Comparison of ENCODE assay signal across 19 mouse cellular contexts in genomic region chr2:169833638-169834037, GRCm38 (mm10).
A peak's percentile ranks its signal among the peaks of the same experiment; 100 is the strongest.
DNase-seq lines count a peak whose midpoint lies in the region; ATAC-seq lines count a peak whose summit lies in the region.
"Had no signal": no experiment of that assay in that cellular context is flagged by ENCODE, and none has a peak within 500 bp of the region (broad histone marks: within the 10 kb centered on the region; RNA-seq: fewer than 3 reads in every experiment).

No protein-coding gene starts in this region.

- no peak overlapping the region for H3K4me3 ChIP-seq in hindbrain, embryonic 11.5 days (ENCODE audit: low read depth, low read length)
- H3K4me3 ChIP-seq in hindbrain, embryonic 14.5 days (replicated peaks; ENCODE audit: low read length) = no peak overlapping the region
- no peak overlapping the region for H3K4me3 ChIP-seq in neural tube, embryonic 13.5 days
- H3K4me3 ChIP-seq in hindbrain, embryonic 13.5 days = no peak overlapping the region
- H3K4me3 ChIP-seq in stomach, embryonic 16.5 days (replicated peaks; ENCODE audit: low read length) = no peak overlapping the region
- H3K4me3 ChIP-seq in heart, embryonic 12.5 days = no peak overlapping the region
- H3K4me3 ChIP-seq: embryonic facial prominence, embryonic 13.5 days; myocyte had no signal

- 0 out of 2 replicates have a peak, but pooled peaks cover 5% of the 10 kb centered on the region for H3K4me1 ChIP-seq in hindbrain, embryonic 11.5 days (replicated peaks; ENCODE audit: control insufficient read depth, insufficient read depth, low read length)
- no peaks in the 10 kb centered on the region; the same call in 1 of the 2 replicates for H3K4me1 ChIP-seq in hindbrain, embryonic 14.5 days (replicated peaks; ENCODE audit: control insufficient read depth, insufficient read depth, low read length)
- peaks cover 46% of the 10 kb centered on the region for H3K4me1 ChIP-seq in neural tube, embryonic 13.5 days (replicated peaks)
- H3K4me1 ChIP-seq in hindbrain, embryonic 13.5 days (replicated peaks) = peaks cover 43% of the 10 kb centered on the region
- peaks cover 5% of the 10 kb centered on the region; the same call in 1 of the 2 replicates for H3K4me1 ChIP-seq in stomach, embryonic 16.5 days (ENCODE audit: control insufficient read depth, insufficient read depth, low read length)
- no peaks in the 10 kb centered on the region; the same call in 1 of the 2 replicates for H3K4me1 ChIP-seq in heart, embryonic 12.5 days (replicated peaks)

- no peak overlapping the region for H3K4me2 ChIP-seq in hindbrain, embryonic 11.5 days (replicated peaks; ENCODE audit: low read depth, low read length)
- H3K4me2 ChIP-seq in hindbrain, embryonic 14.5 days (replicated peaks) = no peak overlapping the region
- no peak overlapping the region for H3K4me2 ChIP-seq in neural tube, embryonic 13.5 days
- no peak overlapping the region for H3K4me2 ChIP-seq in hindbrain, embryonic 13.5 days
- H3K4me2 ChIP-seq in stomach, embryonic 16.5 days (ENCODE audit: low read depth, low read length) = 0 out of 2 replicates have a peak overlapping the region, but pooled peaks have one; percentile 10
- H3K4me2 ChIP-seq in heart, embryonic 12.5 days = no peak overlapping the region
- H3K4me2 ChIP-seq: embryonic facial prominence, embryonic 13.5 days had no signal

- H3K27me3 ChIP-seq in hindbrain, embryonic 11.5 days (ENCODE audit: control insufficient read depth, insufficient read depth, low read length) = no peaks in the 10 kb centered on the region
- no peaks in the 10 kb centered on the region for H3K27me3 ChIP-seq in hindbrain, embryonic 14.5 days (ENCODE audit: control insufficient read depth, insufficient read depth, low read length)
- no peaks in the 10 kb centered on the region for H3K27me3 ChIP-seq in neural tube, embryonic 13.5 days
- H3K27me3 ChIP-seq in hindbrain, embryonic 13.5 days = no peaks in the 10 kb centered on the region
- H3K27me3 ChIP-seq in stomach, embryonic 16.5 days (ENCODE audit: control insufficient read depth, insufficient read depth, low read length) = no peaks in the 10 kb centered on the region
- no peaks in the 10 kb centered on the region for H3K27me3 ChIP-seq in heart, embryonic 12.5 days (replicated peaks)
- H3K27me3 ChIP-seq: embryonic facial prominence, embryonic 13.5 days had no signal

- DNase-seq in hindbrain, embryonic 11.5 days (ENCODE audit: low spot score) = peak; percentile 11
- DNase-seq in hindbrain, embryonic 14.5 days (ENCODE audit: low spot score) = no peak
- DNase-seq in neural tube, embryonic 10.5 days (ENCODE audit: extremely low spot score, low spot score) = no peak
- DNase-seq: cerebellum, adult 8-10 months; gastrocnemius, postnatal 36 days; kidney, postnatal 36 days; liver; lung, postnatal 10 days; midbrain, embryonic 14.5 days; retina, postnatal 1 day; thymus, postnatal 25 days had no signal

- ATAC-seq in hindbrain, embryonic 11.5 days (ENCODE audit: low FRiP score) = no peak
- no peak for ATAC-seq in hindbrain, embryonic 14.5 days (ENCODE audit: low FRiP score)
- ATAC-seq in neural tube, embryonic 13.5 days (ENCODE audit: low read depth) = 0 out of 2 replicates have a peak, but pooled peaks have one; percentile 26
- ATAC-seq in hindbrain, embryonic 13.5 days (ENCODE audit: low FRiP score) = no peak
- ATAC-seq in stomach, embryonic 16.5 days (ENCODE audit: insufficient read depth, low FRiP score) = no peak
- ATAC-seq in heart, embryonic 12.5 days (ENCODE audit: insufficient number of reproducible peaks, low FRiP score) = no peak
- ATAC-seq: forebrain, embryonic 16.5 days; inflammation-experienced regulatory T-cells, adult 6 months had no signal

- H3K9me3 ChIP-seq in hindbrain, embryonic 11.5 days (ENCODE audit: control insufficient read depth, low read length) = no peaks in the 10 kb centered on the region
- H3K9me3 ChIP-seq in hindbrain, embryonic 14.5 days (ENCODE audit: control insufficient read depth, low read length) = no peaks in the 10 kb centered on the region
- no peaks in the 10 kb centered on the region for H3K9me3 ChIP-seq in neural tube, embryonic 13.5 days
- no peaks in the 10 kb centered on the region for H3K9me3 ChIP-seq in hindbrain, embryonic 13.5 days
- H3K9me3 ChIP-seq in stomach, embryonic 16.5 days (replicated peaks; ENCODE audit: control insufficient read depth, low read length) = no peaks in the 10 kb centered on the region
- H3K9me3 ChIP-seq in heart, embryonic 12.5 days (replicated peaks) = no peaks in the 10 kb centered on the region
- H3K9me3 ChIP-seq: embryonic facial prominence, embryonic 13.5 days had no signal

- H3K9ac ChIP-seq in hindbrain, embryonic 11.5 days (ENCODE audit: low read depth, low read length) = no peak overlapping the region
- no peak overlapping the region for H3K9ac ChIP-seq in hindbrain, embryonic 14.5 days
- H3K9ac ChIP-seq in neural tube, embryonic 13.5 days = no peak overlapping the region
- no peak overlapping the region for H3K9ac ChIP-seq in hindbrain, embryonic 13.5 days
- H3K9ac ChIP-seq in stomach, embryonic 16.5 days (ENCODE audit: low read length) = 0 out of 2 replicates have a peak overlapping the region, but pooled peaks have one; percentile 10
- no peak overlapping the region for H3K9ac ChIP-seq in heart, embryonic 12.5 days
- H3K9ac ChIP-seq: embryonic facial prominence, embryonic 13.5 days had no signal

- H3K36me3 ChIP-seq in hindbrain, embryonic 11.5 days (ENCODE audit: control insufficient read depth, insufficient read depth, low read length) = no peaks in the 10 kb centered on the region
- no peaks in the 10 kb centered on the region for H3K36me3 ChIP-seq in hindbrain, embryonic 14.5 days (replicated peaks; ENCODE audit: control insufficient read depth, insufficient read depth)
- no peaks in the 10 kb centered on the region for H3K36me3 ChIP-seq in neural tube, embryonic 13.5 days
- no peaks in the 10 kb centered on the region for H3K36me3 ChIP-seq in hindbrain, embryonic 13.5 days
- no peaks in the 10 kb centered on the region for H3K36me3 ChIP-seq in stomach, embryonic 16.5 days (ENCODE audit: control insufficient read depth, insufficient read depth, low read length)
- H3K36me3 ChIP-seq in heart, embryonic 12.5 days = no peaks in the 10 kb centered on the region
- H3K36me3 ChIP-seq: embryonic facial prominence, embryonic 13.5 days had no signal

- WGBS in hindbrain, embryonic 11.5 days = 73% methylated on average over 9 of the region's 9 CpGs
- WGBS in hindbrain, embryonic 14.5 days = 55% methylated on average over 9 of the region's 9 CpGs
- WGBS in neural tube, embryonic 13.5 days = 34% methylated on average over 9 of the region's 9 CpGs
- WGBS in hindbrain, embryonic 13.5 days = 58% methylated on average over 9 of the region's 9 CpGs
- WGBS in stomach, embryonic 16.5 days = 37% methylated on average over 9 of the region's 9 CpGs
- WGBS in heart, embryonic 12.5 days = 78% methylated on average over 9 of the region's 9 CpGs

- H3K27ac ChIP-seq in hindbrain, embryonic 11.5 days (ENCODE audit: low read depth, low read length) = no peak overlapping the region
- H3K27ac ChIP-seq in hindbrain, embryonic 14.5 days = no peak overlapping the region
- peak overlapping the region; percentile 34; the same call in 1 of the 2 replicates for H3K27ac ChIP-seq in neural tube, embryonic 13.5 days (replicated peaks)
- peak overlapping the region; percentile 58 for H3K27ac ChIP-seq in hindbrain, embryonic 13.5 days
- no peak overlapping the region for H3K27ac ChIP-seq in stomach, embryonic 16.5 days (ENCODE audit: low read length)
- H3K27ac ChIP-seq in heart, embryonic 12.5 days (ENCODE audit: poor library complexity, severe bottlenecking) = no peak overlapping the region
- H3K27ac ChIP-seq: embryonic facial prominence, embryonic 13.5 days had no signal

Comparison
In these comparisons a context has a peak if more than half of its experiments do, and no peak if none do; other contexts are left out.
1. H3K27ac ChIP-seq: peak in neural tube, embryonic 13.5 days (single experiment) and hindbrain, embryonic 13.5 days (single experiment); none in hindbrain, embryonic 11.5 days (single experiment), hindbrain, embryonic 14.5 days (single experiment), stomach, embryonic 16.5 days (single experiment) and heart, embryonic 12.5 days (single experiment).